Mouse (Mus musculus) spleen, postnatal 10 days (tissue): ENCODE measurements at regions not wholly inside any gene's neighbourhood (a gene's known extent, or its start where the extent isn't known, plus 50 kb on each side); places are given as distances from the start of the nearest gene placed in this dataset.
A peak's percentile ranks its signal among the peaks of the same experiment; 100 is the strongest.
"Not testable (repeated sequence)": the region's sequence is repeated elsewhere in the genome, so short reads cannot be mapped to it uniquely, and the experiment has no call there.

Experiments
- DNase-seq, 2 experiments: peaks; one replicate each; pipeline ENCODE4 v3.0.0; 2021 to 2022; ENCODE audit warnings: low spot score in 2 of 2

GRCm38 (mm10) chr5:40177982-40178748, 422.9 kb upstream of the Hs3st1 start:
- DNase-seq, result no peak

GRCm38 (mm10) chr5:40136740-40137285, 381.5 kb upstream of the Hs3st1 start:
- no peak for DNase-seq

- DNase-seq, result no peak
These were observed 369.1 kb upstream of the Hs3st1 start for GRCm38 (mm10) chr5:40124337-40124736.

GRCm38 (mm10) chr5:40116849-40117248, 361.6 kb upstream of the Hs3st1 start:
- no peak for DNase-seq

- not testable (repeated sequence) for DNase-seq
These were observed 334.3 kb upstream of the Hs3st1 start for GRCm38 (mm10) chr5:40089576-40089975.

GRCm38 (mm10) chr5:40045288-40045687, 290.0 kb upstream of the Hs3st1 start:
- no peak for DNase-seq

- DNase-seq, result no peak
These were observed 279.2 kb upstream of the Hs3st1 start for GRCm38 (mm10) chr5:40034452-40034851.

GRCm38 (mm10) chr5:40033686-40034085, 278.4 kb upstream of the Hs3st1 start:
- no peak for DNase-seq

- DNase-seq, result no peak
These were observed 275.0 kb upstream of the Hs3st1 start for GRCm38 (mm10) chr5:40030261-40030660.

- no peak for DNase-seq
These were observed 260.7 kb upstream of the Hs3st1 start for GRCm38 (mm10) chr5:40015946-40016345.

- no peak for DNase-seq
These were observed 232.8 kb upstream of the Hs3st1 start for GRCm38 (mm10) chr5:39988039-39988438.

GRCm38 (mm10) chr5:39964371-39964770, 209.1 kb upstream of the Hs3st1 start:
- DNase-seq, result no peak

GRCm38 (mm10) chr5:39960981-39961380, 205.7 kb upstream of the Hs3st1 start:
- DNase-seq, result peak in 1 of 2 experiments; percentile 11

GRCm38 (mm10) chr5:39935564-39935963, 180.3 kb upstream of the Hs3st1 start:
- DNase-seq, result no peak

GRCm38 (mm10) chr5:39931890-39932289, 176.6 kb upstream of the Hs3st1 start:
- no peak for DNase-seq

- DNase-seq, result no peak
These were observed 154.1 kb upstream of the Hs3st1 start for GRCm38 (mm10) chr5:39909369-39909768.

GRCm38 (mm10) chr5:39871723-39872085, 116.4 kb upstream of the Hs3st1 start:
- no peak for DNase-seq

- DNase-seq, result no peak
These were observed 115.8 kb upstream of the Hs3st1 start for GRCm38 (mm10) chr5:39870835-39871722.

- DNase-seq, result no peak
These were observed 101.9 kb upstream of the Hs3st1 start for GRCm38 (mm10) chr5:39857192-39857591.

- no peak for DNase-seq
These were observed 101.4 kb upstream of the Hs3st1 start for GRCm38 (mm10) chr5:39856616-39857156.

GRCm38 (mm10) chr5:39855685-39856615, 100.7 kb upstream of the Hs3st1 start:
- DNase-seq, result no peak
